Mouse (Mus musculus): ENCODE measurements around the gene Zfpm1.

Gene Zfpm1

DNA sequence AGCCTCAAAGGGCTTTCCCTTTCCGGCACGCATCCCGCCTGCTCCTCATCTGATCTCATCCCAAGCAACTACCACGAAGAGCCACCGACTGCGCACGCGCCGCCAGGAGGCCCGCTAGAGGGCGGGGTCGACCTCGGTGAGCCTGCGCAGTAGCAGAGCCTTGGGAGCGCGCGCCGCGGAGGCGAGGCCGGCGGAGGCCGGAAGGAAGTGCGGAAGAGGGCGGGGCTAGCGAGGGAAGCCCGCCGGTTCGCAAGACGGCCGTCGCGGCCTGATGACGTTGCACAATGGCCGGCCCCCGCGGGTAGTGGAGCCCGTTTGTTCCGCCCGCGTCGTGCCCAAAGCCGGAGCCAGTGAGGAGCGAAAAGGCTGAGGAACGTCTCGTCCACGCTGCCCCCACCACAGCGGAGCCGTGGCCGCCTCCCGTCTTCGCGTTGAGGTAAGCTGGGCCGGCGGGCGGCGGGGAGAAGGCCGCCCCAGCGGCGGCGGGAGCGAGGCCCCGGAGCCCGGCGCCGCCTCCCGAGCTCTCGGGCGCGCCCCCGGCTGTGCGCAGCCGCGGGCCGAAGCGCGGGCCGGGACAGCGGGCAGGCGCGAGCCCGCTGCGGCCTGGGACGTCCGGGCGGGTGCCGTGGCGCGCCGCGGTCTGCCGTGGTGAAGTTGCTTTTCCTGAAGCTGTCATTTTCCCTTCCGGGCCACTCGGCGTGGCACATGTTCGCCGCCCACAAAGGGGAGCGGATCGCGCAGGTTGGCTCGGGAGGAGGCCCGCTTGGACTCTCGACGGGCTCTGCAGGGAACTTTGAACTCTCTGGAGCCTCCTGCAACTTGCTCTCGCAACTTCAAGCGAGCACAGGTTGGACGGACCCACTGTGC, 94.7 kb downstream of the Zfpm1 start, which contains the start of gene Zc3h18:
Gene Zc3h18, plus strand, starts transcription at position 245 of the 867 bp plus-strand sequence.
- peak; percentile 99 to 100 for DNase-seq (ENCODE audit: low spot score in 2 of 2)

DNA sequence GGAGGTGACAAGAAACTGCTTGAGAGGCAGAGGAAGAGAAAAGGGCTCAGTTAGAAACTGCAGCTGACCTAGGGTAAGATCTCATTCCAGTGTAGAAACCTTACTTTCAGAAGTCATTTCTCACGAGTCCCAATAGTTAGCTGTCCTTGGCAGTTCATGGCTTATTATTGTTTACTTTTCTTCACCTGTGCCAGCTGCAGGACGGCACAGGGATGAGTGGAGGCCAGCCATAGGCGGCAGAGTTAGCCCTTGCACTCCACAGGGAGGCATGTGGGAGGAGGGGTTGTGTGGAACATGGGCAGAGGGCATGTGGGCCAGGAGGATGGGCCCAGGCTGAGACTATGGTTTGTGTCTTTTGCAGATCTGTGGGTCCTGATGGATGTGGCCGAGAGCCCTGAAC, 101.1 kb downstream of the Zfpm1 start:
- DNase-seq (ENCODE audit: low spot score in 2 of 2): no peak
